Mouse (Mus musculus) cerebral cortex, adult 2 months (tissue): ENCODE data around the gene Adprh.

Source experiments
- WGBS: fragments of 180-500 bp; shearing (Covaris S2); methylation state at CpG from one replicate; pipeline ENCODE4 v1.1.7; 2018; 5-methylcytosine and 5-hydroxymethylcytosine counted together

Adprh gene

DNA sequence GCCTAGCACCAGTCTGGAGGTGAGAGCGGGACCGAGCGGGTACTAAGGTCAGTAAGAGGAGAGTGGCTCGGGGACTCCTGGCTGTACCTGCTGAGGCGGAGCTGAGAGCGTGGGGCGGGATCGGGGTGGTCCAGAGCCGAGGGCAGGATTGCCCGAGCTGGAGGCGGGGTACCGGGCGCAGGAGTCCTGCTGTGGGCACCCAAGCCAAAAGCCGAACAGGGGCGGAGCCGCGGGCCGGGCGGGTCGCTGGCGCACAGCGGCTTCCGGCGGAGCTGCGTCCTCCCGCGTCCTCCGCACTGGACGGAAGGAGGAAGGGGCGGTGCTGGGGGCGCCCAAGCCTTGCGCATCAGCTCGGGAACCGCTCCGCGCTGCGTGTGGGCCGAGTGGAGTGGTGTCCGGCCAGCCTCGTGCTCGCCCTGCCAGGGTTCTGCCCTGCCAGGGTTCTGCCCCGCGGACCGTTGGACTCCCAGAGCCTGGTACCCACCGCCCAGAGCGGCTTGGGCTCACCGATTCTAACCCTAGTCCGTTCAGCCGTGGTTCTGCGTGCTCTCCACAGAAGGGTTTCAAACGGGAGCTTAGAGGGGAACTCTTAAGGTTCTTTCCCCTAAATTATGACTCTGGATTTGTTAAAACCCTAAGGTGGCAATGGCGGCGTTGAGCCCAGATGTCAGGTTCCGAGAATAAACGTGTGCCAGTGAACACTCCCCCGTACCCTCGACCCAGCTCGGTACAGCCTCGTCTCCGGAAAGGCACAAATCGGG lies at the start of gene Adprh:
Gene Adprh, minus strand, starts transcription at position 262 of the 761 bp plus-strand sequence.
- under 1% methylated on average over 61 of the region's 61 CpGs for WGBS

DNA sequence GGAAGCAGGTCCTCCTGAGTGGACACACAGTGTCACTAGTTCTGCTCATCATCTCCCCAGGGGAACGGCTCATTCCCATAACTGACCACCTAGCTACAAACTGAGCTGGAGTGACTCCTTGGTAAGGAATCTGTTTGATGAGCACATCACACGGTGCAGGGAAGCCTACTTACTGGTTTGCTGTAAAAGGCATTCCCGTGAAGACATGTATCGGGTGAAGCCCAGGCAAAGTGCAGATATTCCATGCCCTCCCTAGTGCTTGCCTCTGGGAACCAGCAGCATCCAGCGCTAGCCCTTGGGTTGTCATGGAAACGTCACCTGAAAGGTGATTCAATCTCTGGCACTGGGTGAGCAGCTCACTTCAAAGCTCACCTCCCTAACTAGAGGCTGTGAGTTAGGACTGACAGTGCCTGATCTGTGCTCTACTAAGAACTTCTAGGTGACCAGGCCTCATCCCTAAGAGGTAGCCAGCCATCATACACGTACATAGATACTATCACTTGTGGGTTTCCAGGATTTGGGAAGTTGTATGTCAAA lies 44.2 kb upstream of the Adprh start:
- WGBS, result 86% methylated on average over 7 of the region's 7 CpGs

DNA sequence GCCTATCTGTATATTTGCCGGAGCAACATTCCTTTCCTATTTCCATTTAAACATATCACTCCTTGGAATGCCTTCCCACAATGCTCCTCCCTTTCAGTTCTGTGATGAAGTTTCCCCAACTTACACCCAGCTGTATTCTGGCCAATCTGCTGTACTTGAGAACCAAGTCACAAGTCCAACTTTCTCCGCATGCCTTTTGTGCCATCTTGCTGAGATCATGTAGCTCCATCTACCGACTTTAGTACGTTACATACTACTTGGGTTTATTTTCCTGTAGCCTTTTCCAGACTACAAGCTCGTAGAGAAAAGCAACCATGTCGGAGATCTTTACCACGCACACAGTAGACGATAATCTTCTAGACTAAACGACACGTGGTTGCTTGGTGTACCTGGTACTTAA lies 41.4 kb upstream of the Adprh start:
- 74% methylated on average over 10 of the region's 10 CpGs for WGBS

DNA sequence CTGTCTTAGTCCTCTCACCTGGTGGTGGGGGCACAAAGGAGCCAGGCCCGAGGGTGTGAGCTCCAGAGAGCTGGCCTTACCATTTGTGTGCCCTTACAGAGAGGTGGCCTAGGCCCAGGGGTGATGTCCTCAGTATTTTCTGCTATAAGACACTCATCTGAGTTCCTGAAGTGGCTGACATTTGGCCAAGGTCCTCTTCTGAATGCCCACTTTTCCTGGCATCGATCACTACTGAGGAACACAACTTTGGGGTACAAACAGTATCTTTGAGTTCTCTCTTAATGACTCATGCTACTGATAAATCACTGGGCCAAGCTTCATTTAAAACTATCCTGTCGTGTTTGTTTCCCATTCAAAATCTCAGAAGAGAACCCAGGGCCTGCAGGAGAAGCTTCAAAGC lies 40.0 kb upstream of the Adprh start:
- 81% methylated on average over 3 of the region's 3 CpGs for WGBS

DNA sequence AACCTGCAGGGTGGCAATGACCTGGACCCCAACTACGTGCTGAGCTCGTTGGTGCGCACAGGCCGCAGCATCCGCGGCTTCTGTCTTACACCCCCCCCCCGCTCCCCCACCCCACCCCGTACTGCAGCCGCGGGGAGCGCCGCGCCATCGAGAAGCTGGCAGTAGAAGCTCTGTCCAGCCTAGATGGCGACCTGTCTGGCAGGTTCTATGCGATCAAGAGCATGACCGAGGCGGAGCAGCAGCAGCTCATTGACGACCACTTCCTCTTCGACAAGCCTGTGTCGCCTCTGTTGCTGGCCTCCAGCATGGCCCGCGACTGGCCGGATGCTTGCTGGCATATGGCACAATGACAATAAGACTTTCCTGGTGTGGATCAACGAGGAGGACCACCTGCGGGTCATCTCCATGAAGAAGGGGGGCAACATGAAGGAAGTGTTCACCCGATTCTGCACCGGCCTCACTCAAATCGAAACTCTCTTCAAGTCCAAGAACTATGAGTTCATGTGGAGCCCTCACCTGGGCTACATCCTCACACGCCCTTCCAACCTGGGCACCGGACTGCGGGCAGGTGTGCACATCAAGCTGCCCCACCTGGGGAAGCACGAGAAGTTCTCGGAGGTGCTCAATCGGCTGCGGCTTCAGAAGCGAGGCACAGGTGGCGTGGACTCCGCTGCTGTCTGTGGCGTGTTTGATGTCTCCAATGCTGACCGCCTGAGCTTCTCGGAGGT lies 31.2 kb upstream of the Adprh start:
- 38% methylated on average over 42 of the region's 42 CpGs for WGBS

DNA sequence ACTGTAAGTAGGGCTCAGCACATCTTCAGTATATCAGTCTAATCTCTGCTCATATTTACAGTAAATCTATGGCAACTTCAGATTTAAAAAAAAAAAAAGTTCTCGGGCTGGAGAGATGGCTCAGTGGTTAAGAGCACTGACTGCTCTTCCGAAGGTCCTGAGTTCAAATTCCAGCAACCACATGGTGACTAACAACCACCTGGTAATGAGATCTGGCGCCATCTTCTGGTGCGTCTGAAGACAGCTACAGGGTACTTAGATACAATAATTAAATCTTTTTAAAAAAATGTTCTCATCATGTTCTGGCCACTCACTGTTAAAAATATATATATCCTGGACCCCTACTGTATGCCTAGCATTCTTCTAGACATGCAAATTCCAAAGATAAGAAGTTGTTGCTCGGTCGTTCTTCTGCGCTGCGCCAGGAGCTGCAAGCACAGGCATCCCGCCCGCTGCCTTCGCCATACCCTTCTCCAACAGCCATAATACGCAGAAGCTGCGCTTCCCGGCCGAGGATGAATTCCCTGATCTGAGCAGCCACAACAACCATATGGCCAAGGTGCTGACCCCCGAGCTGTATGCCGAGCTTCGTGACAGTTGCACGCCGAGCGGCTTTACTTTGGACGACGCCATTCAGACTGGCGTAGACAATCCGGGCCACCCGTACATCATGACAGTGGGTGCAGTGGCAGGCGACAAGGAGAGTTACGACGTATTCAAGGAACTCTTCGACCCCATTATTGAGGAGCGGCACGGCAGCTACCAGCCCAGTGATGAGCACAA lies 30.5 kb upstream of the Adprh start:
- WGBS, result 19% methylated on average over 32 of the region's 32 CpGs

DNA sequence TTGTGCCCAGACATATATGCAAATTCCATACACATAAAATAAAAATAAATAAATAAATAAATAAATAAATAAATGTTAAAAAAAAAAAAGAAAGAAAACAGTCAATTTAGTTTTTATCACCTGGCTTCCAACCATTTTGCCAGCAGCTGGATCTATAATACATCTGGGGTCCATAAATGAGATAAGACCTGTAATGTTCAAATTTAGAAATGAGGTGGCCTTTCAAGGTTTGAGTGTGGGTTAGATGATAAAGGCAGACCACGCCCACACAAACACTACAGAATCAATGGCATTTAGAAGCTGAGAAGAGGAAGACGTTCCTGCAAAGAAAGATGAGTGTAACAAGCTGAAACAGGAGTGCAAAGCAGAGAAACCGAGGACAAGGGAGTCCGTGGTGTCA lies 28.8 kb upstream of the Adprh start:
- WGBS, result 91% methylated on average over 4 of the region's 4 CpGs

DNA sequence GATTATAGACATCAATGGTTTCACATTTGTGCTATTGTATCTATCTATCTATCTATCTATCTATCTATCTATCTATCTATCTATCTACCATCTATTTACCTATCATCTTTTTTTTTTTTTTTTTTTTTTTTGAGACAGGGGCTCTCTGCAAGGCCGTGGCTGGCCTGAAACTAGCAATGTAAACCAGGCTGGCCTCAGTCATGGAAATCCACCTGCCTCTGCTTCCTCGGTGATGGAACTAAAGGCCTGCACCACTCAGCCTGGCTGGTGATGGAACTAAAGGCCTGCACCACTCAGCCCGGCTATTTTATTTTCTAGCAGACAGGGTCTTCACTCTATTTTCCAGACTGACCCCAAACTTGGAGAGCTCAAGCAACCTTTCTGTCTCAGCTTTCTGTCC lies 25.8 kb upstream of the Adprh start:
- WGBS, result 96% methylated on average over 3 of the region's 3 CpGs

DNA sequence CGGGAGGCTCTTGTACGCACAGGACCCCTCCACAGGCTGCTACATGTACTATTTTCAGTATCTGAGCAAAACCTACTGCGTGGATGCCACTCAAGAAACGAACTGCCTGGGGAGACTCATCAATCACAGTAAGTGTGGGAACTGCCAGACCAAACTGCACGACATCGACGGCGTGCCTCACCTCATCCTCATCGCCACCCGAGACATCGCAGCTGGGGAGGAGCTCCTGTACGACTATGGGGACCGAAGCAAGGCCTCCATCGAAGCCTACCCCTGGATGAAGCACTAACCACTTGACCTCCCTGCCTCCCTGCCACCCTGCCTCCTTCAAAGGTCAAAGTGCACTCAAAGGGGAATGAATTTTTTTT lies 24.7 kb upstream of the Adprh start:
- WGBS, result 54% methylated on average over 14 of the region's 14 CpGs

DNA sequence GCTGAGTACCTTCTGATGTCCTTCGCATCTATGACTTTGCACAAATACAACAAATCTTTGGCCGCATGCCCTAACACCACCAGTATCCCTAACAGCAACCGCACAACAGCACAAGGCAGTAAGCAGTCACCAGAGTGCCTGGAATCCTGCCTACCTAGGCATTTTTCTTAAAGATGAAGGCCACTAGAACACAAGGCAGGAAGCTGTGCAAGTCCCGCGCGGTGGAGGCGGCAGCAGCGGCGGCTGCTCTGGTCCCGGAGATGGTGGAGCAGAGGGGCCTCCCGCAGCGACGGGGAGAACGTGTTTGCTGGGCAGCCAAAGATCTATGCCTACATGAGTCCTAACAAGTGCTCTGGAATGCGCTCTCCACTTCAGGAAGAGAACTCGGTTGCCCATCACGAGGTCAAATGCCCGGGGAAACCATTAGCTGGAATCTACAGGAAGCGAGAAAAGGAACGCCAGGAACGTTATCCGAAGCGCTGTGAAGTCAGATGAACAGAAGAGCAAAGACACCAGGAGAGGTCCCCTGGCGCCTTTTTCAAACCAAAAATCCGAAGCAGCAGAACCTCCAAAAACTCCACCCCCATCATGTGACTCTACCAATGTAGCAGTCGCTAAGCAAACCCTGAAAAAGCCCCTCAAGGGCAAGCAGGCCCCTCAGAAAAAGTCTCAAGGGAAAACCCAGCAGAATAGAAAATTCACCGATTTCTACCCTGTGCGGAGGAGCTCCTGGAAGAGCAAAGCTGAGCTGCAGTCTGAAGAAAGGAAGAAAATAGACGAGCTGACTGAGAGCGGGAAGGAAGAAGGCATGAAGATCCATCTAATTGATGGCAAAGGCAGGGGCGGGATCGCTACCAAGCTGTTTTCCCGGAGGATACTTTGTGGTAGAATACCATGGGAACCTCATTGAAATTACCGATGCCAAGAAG lies 24.1 kb upstream of the Adprh start:
- 8% methylated on average over 34 of the region's 34 CpGs for WGBS

DNA sequence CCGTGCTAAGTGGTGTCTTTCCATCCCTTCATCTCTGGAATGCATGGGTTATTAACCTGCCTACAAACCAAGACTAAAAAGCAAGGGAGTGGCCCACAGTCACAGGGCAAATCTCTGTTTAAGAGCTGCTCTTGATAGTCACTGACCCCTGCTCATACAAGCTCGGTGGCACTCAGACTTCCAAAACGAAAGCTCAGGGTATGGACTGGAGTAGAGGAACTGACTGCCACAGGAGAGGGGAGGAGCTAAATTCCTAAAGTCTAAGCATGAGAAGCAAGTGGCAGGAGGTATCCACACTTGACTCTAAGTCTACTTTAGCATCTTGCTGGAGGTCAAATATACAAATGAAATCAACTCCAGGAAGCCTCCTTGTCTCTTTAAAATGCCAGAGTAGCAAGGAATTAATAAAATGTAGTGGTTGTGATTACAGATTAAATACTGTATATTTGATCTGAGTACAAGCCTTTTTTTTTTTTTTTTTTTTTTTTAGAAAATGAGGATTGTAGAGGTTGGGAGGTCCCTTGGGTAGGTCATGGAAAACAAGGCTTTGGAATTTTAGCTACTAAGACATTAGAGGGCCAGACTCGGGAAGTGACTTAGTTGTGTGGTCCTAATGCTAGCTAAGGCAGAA lies 23.3 kb upstream of the Adprh start:
- WGBS, result 50% methylated on average over 4 of the region's 4 CpGs

DNA sequence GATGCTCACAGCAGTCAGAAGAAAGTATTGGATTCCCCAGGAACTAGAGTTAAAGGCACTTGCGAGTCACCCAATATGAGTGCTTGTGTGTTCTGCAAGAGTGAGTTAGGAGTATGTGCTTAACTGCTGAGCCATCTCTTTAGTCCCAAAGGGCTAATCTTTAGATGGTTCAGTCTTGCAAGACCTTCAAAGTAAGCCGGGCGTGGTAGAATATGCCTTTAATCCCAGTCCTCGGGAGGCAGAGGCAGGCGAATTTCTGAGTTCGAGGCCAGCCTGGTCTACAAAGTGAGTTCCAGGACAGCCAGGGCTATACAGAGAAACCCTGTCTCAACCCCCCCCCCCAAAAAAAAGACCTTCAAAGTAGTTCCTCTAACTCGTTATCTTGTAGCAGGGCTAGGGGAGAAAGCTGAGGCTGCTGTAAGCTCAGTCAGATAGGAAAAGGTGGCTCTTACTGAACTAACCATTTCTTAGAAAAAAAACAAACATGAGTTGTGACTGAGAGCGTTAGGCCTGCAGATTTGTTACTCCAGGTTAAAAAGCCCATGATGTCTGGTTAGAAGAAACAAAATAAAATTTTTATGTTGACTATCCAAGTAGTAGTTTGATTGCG lies 22.3 kb upstream of the Adprh start:
- 95% methylated on average over 9 of the region's 9 CpGs for WGBS

DNA sequence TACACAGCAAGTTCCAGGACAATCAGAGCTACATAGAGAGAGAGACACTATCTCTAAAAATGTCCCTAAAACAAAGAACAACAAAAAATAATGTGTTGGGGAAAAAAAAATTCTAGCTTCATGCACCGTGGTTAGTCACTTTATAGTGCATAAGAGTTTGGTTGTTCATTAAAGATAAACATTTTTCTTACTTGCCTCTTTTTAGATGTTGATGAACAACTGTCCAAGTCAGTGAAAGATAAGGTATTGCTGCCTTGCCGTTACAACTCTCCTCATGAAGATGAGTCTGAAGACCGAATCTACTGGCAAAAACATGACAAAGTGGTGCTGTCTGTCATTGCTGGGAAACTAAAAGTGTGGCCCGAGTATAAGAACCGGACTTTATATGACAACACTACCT lies 21.2 kb upstream of the Adprh start:
- 94% methylated on average over 5 of the region's 5 CpGs for WGBS

DNA sequence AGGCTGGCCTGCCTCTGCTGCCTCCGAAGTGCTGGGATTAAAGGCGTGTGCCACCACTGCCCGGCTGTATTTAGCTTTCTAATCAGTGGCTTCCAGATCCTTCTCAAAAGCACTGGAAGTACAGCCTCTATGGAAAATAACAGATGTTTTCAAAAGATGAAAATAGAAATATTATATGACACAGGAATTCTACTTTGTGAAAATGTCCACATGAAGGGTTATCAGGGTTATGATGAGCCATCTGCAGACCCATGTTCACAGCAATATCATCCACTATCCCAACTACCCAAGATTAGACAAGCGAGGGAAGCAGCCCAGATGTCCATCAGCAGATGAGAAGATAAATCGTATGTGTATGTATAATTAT lies 20.0 kb upstream of the Adprh start:
- WGBS, result 94% methylated on average over 5 of the region's 5 CpGs

DNA sequence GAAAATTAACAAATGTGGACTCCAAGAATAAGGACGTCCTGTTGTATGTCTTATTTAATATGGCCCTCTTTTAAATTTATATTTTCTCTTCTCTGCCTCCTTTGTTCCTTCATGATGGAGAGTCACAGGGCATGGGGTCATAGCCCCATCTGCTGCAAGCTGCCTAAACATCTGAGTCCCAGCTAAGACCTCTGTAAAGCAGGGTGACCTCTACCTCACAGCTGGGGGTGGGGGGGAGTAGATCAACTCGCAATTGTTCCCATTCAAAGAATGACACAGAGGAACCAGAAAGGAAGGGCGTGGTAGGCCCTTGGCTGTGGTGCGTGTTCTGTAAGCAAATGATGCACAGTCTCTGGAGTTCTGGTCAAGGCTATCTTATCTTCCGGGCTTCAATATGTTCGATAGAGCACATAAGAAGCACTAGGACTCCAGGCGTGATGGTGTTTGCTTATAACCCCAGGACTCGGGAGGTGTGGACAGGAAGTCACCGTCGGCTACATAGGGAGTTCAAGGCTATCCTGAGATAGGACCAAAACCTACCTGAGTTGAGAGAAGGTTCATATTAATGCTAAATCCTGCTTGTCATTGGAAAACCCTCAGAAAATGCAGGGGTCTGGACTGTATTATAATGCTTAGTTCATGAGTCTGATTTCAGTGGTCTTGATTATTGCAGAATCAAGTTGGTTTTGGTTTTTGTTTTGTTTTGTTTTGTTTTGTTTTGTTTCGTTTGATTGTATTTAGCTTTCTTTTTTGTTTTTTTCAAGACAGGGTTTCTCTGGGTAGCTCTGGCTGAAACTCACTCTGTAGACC lies 19.4 kb upstream of the Adprh start:
- WGBS, result 81% methylated on average over 11 of the region's 11 CpGs

DNA sequence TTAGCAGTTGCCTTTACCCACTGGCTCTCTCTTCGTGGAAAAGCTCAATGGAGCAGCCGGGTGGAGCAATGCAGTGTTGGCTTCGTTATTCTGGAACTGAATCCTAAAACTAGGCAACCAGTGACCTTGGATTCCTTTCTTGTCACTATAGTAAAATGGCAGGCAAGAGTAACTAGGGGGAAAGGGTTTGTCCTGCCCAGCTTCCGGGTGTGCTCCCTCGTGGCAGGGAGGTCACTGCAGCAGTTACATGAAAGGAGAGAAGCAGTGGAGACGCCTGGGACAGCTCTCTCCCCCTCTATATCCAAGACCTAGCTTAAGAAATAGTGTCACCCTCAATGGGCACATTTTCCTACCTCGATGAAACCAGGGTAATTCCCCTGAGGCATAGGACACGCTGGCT lies 16.9 kb upstream of the Adprh start:
- WGBS, result 78% methylated on average over 8 of the region's 8 CpGs

DNA sequence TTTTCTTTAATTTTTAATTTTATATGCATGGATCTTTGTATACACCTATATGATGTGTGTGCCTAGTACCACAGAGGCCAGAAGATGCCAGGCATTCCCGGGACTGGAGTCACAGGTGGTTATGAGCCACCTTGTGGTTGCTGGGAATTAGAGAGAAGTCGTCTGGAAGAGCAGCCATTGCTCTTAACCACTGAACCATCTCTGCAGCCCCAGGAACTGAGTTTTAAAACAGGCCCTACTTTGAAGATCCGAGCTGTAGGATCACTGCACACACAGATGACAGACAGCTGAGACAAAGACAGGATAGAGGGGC lies 16.2 kb upstream of the Adprh start:
- WGBS, result 59% methylated on average over 3 of the region's 3 CpGs

DNA sequence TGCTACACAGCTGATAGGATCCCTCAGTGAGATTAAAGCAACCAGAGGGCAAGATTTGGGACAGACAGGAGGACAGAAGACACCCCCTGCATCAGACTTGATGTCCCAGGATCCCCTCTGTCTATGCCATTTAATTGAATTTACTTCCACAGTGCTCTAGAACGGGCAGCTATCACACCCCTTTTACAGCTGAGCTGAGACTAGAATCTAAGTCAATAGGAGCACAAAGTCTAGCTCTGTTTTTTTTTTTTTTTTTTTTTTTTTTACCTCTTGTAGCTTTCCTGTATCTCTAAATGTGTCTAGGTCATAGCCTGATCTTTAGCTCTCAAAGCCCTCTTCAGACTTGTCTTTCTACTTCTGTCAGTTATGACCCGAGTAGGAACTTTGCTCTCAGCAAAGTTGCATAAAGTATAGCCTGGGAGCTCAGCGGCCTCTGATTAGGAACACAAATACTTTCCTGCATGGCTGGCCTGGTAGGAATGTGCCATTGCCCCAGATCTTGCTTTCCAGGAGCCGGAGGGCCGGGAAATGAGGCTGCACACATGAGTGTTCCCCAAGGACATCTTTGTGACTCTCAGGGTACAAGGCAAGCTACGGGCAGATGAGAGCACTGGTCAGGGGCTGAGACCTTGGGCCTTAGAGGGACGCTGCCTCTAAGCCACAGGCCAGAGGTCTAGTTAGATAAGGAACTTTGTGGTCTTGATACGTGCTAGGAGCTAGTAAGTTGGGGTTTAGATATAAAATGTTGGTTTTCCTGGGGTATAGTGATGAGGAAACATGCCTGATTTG lies 15.6 kb upstream of the Adprh start:
- WGBS, result 90% methylated on average over 8 of the region's 8 CpGs
